Mouse (Mus musculus): ENCODE results near the gene Grid1. TPM values are rescaled to one million over a fixed set of nuclear protein-coding genes. Genes with fewer than 3 reads are reported as not detected.

Grid1 gene
- total RNA-seq, 4 experiments from 2014 or later: 50.8 to 58.6 (median 55.0) TPM

- DNase-seq (ENCODE audit: low spot score in 2 of 2): no peak
These were observed 545.5 kb downstream of the Grid1 start for GRCm38 (mm10) chr14:35365177-35365944.

GRCm38 (mm10) chr14:35374374-35374773 lies 554.5 kb downstream of the Grid1 start:
- no peak for DNase-seq (ENCODE audit: low spot score in 2 of 2)

GRCm38 (mm10) chr14:35393591-35393990 lies 573.7 kb downstream of the Grid1 start:
- no peak for DNase-seq (ENCODE audit: low spot score in 2 of 2)

- DNase-seq (ENCODE audit: low spot score in 2 of 2): no peak
These were observed 584.5 kb downstream of the Grid1 start for GRCm38 (mm10) chr14:35404249-35404908.

DNA sequence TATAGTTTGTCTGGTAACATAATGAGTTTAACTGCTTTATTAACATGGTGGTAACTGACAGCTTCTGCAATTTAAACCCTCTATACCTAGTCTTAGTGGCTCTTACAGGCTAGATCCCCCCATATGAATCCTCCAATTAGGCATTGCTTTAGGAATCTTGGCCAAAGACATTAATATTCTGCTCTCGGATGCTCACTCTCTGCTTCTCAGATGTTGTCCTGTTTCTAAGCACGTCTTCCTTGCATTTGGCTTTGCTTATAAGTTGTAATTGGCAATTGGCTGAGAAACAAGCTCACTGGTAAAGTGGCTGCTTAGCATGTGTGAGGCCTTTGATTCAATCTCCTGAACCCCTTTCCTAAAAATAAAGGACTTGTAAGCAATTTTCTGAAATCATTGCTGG lies 610.4 kb downstream of the Grid1 start:
- no peak for DNase-seq (ENCODE audit: low spot score in 2 of 2)

DNA sequence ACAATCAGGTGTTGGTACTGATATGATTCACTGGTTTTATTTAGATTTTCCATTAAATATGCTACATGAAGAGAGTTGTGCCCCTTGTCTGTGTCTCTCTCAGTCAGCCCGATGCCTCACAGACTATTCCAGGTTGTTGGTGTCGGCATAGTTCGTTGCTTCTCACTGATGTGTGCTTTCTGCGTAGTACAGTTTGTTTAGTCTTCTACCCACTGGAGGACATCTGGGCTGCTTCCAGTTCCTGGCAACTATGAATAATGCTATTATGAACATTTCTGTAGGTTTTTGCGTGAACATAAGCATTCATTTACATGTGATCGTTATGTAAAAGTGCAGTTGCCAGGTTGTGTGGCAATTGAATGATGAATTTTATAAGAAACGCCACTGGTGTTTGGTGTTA lies 633.8 kb downstream of the Grid1 start:
- DNase-seq (ENCODE audit: low spot score in 2 of 2): peak in 1 of 2 experiments; percentile 12

- no peak for DNase-seq (ENCODE audit: low spot score in 2 of 2)
These were observed 648.3 kb downstream of the Grid1 start for GRCm38 (mm10) chr14:35468254-35468653.

GRCm38 (mm10) chr14:35486017-35486416 lies 666.1 kb downstream of the Grid1 start:
- DNase-seq (ENCODE audit: low spot score in 2 of 2): no peak

DNA sequence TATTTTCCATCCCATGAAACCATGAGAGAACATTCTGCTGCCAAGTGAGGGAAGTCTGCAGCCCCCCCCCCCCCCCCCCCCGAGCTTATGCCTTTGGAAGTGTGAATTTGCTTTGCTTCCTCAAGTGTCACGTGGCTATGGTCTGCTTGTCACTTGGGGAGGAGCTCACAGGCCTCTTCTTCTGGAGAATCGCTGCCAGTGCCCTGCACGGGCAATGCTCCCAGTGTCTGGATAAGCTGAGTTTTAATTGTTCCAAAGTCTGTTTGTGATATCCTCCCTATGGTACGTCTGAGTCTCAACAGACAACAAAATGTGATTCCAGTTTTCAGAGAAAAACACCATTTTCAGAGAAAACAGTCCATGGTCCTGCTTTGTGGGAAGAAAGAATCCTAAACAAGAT lies 682.4 kb downstream of the Grid1 start:
- no peak for DNase-seq (ENCODE audit: low spot score in 2 of 2)

DNA sequence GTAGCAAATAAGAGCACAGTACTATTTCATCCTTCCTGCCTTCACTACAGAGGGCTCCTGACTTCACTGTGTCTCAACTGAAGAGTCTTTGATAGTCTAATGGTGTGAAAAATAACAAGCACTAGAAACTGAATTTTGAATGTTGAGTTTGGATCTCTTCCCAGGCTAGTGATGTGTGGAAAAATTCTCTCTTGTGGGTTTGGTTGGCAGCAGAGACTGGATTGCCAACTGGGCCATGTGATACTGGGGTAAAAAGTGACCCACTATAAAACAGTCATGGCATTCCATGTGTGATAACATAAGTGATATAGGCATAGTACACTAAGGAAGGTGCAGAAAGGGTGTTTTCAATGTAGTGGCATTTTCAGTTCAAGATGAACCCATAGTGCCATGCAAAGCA lies 699.5 kb downstream of the Grid1 start:
- DNase-seq (ENCODE audit: low spot score in 2 of 2): no peak

DNA sequence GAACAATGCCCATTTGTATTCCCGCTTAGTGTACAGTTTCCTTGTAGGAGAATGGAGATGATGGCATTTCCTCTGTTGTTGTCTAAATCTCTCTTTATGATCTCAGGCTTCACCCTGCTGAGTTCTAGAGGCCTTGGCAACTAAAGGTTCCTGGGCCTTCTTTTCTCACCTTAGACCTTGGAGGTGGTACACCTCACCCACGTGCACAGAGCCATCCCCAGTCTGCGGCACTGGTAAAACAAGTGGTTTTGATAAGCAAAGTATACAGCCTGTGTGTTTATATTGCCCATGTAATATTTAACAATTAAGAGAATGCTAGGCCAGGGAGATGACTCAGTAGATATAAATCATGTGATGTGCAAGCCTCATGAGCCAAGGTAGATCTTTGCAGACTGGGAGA lies 718.9 kb downstream of the Grid1 start:
- no peak for DNase-seq (ENCODE audit: low spot score in 2 of 2)

- no peak for DNase-seq (ENCODE audit: low spot score in 2 of 2)
These were observed 721.5 kb downstream of the Grid1 start for GRCm38 (mm10) chr14:35541254-35541991.

DNA sequence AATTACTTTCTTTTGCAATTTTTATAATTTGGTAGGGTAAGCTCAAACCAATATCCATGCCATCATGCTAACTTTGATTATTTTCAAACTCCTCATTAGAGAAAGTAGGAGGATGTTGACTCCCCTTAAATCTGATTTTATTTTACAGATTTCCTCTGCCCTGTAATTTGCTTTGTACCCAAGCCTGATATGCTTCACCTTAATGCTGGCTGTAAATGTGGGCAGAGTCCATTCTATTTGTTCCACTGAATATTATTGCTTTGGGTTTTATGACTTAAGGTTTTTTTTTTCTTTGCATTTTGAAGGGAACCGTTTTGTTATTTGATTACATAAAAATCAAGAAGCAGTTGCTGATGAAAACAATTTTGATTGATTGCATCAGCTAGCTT lies 722.1 kb downstream of the Grid1 start:
- DNase-seq (ENCODE audit: low spot score in 2 of 2): no peak

DNA sequence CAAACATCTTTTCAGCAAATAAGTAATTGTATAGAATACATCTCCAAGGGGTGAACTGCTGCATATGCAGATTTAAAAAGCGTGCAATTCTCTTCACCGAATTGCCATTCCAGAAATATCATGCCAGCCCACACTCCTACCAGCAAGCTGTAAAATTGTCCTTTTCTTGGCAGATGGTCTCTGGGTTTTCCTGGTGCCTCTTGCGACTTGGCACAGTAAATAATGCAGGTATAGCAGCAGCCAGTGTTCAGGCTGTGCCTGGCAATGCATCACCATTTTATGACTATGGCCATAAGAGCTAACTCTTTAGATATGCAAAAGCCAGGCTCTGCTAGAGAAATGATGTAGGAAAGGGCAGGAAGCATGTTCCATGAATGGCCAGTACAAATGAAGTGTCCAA lies 734.4 kb downstream of the Grid1 start:
- DNase-seq (ENCODE audit: low spot score in 2 of 2): peak; percentile 60 to 61

GRCm38 (mm10) chr14:35561244-35561893 lies 741.5 kb downstream of the Grid1 start:
- DNase-seq (ENCODE audit: low spot score in 2 of 2): no peak

- no peak for DNase-seq (ENCODE audit: low spot score in 2 of 2)
These were observed 753.1 kb downstream of the Grid1 start for GRCm38 (mm10) chr14:35572991-35573502.

- no peak for DNase-seq (ENCODE audit: low spot score in 2 of 2)
These were observed 754.6 kb downstream of the Grid1 start for GRCm38 (mm10) chr14:35574489-35574888.

- no peak for DNase-seq (ENCODE audit: low spot score in 2 of 2)
These were observed 755.4 kb downstream of the Grid1 start for GRCm38 (mm10) chr14:35575285-35575684.

DNA sequence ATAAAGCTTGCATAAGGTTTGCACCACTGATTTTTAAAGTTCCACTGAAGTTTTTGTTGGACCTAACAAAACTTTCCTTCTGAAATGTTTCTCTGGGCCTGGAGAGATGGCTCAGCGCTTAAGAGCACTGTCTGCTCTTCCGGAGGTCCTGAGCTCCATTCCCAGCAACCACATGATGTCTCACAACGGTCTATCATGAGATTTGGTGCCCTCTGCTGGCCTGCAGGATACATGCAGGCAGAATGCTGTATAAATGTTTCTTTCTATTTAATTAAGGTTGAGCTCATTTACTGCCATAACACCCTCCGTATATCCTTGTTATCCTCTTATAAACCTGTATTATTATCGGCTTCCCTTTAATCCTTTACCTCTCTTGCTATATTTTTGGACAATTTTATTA lies 805.8 kb downstream of the Grid1 start:
- DNase-seq (ENCODE audit: low spot score in 2 of 2): no peak
